Mouse (Mus musculus) G1E (cell line): Measurements from ENCODE around the gene Pln.

Source experiments
- CTCF ChIP-seq: IDR thresholded peaks from 2 replicates; pipeline ENCODE4 v1.5.1; 2012; ENCODE audit warnings: low read depth, low read length, inconsistent platforms, mixed read lengths
- GATA1 ChIP-seq: IDR thresholded peaks from 2 replicates; pipeline ENCODE4 v1.6.1; 2012; ENCODE audit warnings: borderline replicate concordance, low read length, inconsistent platforms, mixed read lengths
- GATA2 ChIP-seq: IDR thresholded peaks from 2 replicates; pipeline ENCODE4 v1.6.1; 2012; ENCODE audit warnings: low read depth, low read length, inconsistent platforms, borderline replicate concordance
- POLR2AphosphoS5 ChIP-seq: IDR thresholded peaks from 2 replicates; pipeline ENCODE4 v1.6.1; 2012; ENCODE audit warnings: low read depth, low read length, inconsistent platforms; ENCODE audit not compliant: insufficient replicate concordance

DNA sequence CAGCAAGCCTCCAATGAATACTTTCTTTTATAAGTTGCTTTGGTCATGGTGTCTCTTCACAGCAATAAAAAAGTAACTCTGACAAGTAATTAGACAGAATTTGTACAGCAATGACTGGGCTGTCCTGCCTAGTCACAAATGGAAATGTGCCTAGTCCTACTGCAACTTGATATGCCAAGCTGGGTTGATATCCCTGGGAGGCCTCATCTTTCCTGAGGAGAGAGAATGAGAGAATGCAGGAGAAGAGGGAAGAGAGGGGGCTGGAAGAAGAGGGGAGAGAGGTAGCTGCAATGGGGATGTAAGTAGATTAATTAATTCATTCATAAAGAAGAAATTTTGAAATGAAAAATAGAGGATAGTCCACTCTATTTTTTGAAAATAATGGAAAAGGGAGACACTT, 14.1 kb upstream of the Pln start:
- TF ChIP-seq CTCF: no peak
- no peak for TF ChIP-seq POLR2AphosphoS5
- no peak for TF ChIP-seq GATA2
- TF ChIP-seq GATA1: no peak
